Mouse (Mus musculus): ENCODE measurements at regions not wholly inside any gene's neighbourhood (a gene's known extent, or its start where the extent isn't known, plus 50 kb on each side); places are given as distances from the start of the nearest gene placed in this dataset.

- no peak for ATAC-seq (replicated peaks; ENCODE audit: low FRiP score)
- Histone ChIP-seq H3K9me3 (ENCODE audit: control insufficient read depth, low read length) (no peaks in the 10 kb centered on the region), H3K4me3 (ENCODE audit: low read depth, low read length) (no peak overlapping the region), H3K4me2 (no peak overlapping the region), H3K36me3 (ENCODE audit: control insufficient read depth, insufficient read depth, low read length) (no peaks in the 10 kb centered on the region), H3K27me3 (replicated peaks; ENCODE audit: control insufficient read depth, insufficient read depth, low read length) (no peaks in the 10 kb centered on the region), H3K27ac (ENCODE audit: low read depth, low read length) (no peak overlapping the region), H3K9ac (ENCODE audit: low read depth, low read length) (no peak overlapping the region), H3K4me1 (replicated peaks; ENCODE audit: control insufficient read depth, insufficient read depth, low read length) (no peaks in the 10 kb centered on the region)
- DNase-seq (ENCODE audit: low spot score) = no peak
- WGBS = 82% methylated on average over 5 of the region's 5 CpGs
Observed at GRCm38 (mm10) chr4:30933030-30933987, 1030.6 kb upstream of the Map3k7 start.

DNA sequence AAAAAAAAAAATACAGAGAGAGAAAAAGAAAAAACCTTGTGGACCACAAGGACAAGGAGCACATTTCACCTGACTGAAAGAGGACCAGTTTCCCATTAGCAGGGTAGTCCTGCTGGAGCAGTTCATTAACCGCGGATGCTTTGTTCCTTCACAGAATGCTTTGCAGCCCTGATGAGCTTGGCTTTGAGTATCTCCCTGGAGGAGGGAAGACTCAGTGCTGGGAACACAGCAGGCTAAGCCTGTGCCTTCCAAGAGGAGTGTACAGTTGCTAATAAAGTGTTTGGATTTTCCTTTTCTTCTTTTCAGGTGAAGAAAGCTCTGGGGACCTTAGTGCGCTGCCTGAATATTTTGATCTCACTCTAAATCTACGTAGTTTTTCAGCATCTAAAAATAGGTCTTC lies 980.3 kb upstream of the Map3k7 start:
- Histone ChIP-seq H3K36me3 (ENCODE audit: control insufficient read depth, insufficient read depth, low read length) (no peaks in the 10 kb centered on the region), H3K27me3 (replicated peaks; ENCODE audit: control insufficient read depth, insufficient read depth, low read length) (no peaks in the 10 kb centered on the region), H3K9me3 (ENCODE audit: control insufficient read depth, low read length) (no peaks in the 10 kb centered on the region), H3K4me2 (no peak overlapping the region), H3K4me3 (ENCODE audit: low read depth, low read length) (no peak overlapping the region), H3K27ac (ENCODE audit: low read depth, low read length) (no peak overlapping the region), H3K4me1 (replicated peaks; ENCODE audit: control insufficient read depth, insufficient read depth, low read length) (no peaks in the 10 kb centered on the region), H3K9ac (ENCODE audit: low read depth, low read length) (no peak overlapping the region)
- ATAC-seq (replicated peaks; ENCODE audit: low FRiP score) (no peak), DNase-seq (ENCODE audit: low spot score) (no peak)
- WGBS = 86% methylated on average over 4 of the region's 4 CpGs

DNA sequence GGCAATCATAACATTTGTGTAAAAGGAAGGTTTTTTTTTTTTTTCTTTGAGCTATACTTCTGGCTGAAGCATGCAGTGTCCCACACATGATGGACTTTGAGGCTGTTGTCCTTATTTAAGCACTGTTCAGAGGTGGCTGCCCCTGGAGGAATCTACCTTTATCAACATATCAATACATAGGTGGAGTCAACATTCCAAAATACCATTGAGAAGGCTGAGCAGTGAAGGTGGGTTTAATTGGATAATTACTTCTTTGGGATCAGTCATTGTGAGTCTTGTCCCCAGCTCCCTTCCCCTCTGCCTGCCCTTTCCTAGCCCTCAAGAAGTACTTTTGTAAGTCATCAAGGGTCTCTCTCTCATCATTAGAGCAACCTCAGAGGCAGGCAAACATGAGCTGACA lies 951.9 kb upstream of the Map3k7 start:
- Histone ChIP-seq H3K9ac (ENCODE audit: low read depth, low read length) (no peak overlapping the region), H3K4me2 (no peak overlapping the region), H3K9me3 (ENCODE audit: control insufficient read depth, low read length) (no peaks in the 10 kb centered on the region), H3K4me3 (ENCODE audit: low read depth, low read length) (no peak overlapping the region), H3K27ac (ENCODE audit: low read depth, low read length) (no peak overlapping the region), H3K36me3 (ENCODE audit: control insufficient read depth, insufficient read depth, low read length) (no peaks in the 10 kb centered on the region), H3K4me1 (replicated peaks; ENCODE audit: control insufficient read depth, insufficient read depth, low read length) (no peaks in the 10 kb centered on the region), H3K27me3 (replicated peaks; ENCODE audit: control insufficient read depth, insufficient read depth, low read length) (no peaks in the 10 kb centered on the region)
- ATAC-seq (replicated peaks; ENCODE audit: low FRiP score) (no peak), DNase-seq (ENCODE audit: low spot score) (no peak)

- H3K27ac ChIP-seq (ENCODE audit: low read depth, low read length) = no peak overlapping the region
- ATAC-seq (replicated peaks; ENCODE audit: low FRiP score) (no peak), DNase-seq (ENCODE audit: low spot score) (no peak)
- H3K27me3 ChIP-seq (replicated peaks; ENCODE audit: control insufficient read depth, insufficient read depth, low read length) = no peaks in the 10 kb centered on the region
- no peak overlapping the region for H3K9ac ChIP-seq (ENCODE audit: low read depth, low read length)
- no peak overlapping the region for H3K4me2 ChIP-seq
- H3K4me3 ChIP-seq (ENCODE audit: low read depth, low read length) = no peak overlapping the region
- 85% methylated on average over 6 of the region's 6 CpGs for WGBS
- H3K36me3 ChIP-seq (ENCODE audit: control insufficient read depth, insufficient read depth, low read length) = no peaks in the 10 kb centered on the region
- no peaks in the 10 kb centered on the region for H3K4me1 ChIP-seq (replicated peaks; ENCODE audit: control insufficient read depth, insufficient read depth, low read length)
- H3K9me3 ChIP-seq (ENCODE audit: control insufficient read depth, low read length) = no peaks in the 10 kb centered on the region
Observed at GRCm38 (mm10) chr4:31052077-31052677, 911.7 kb upstream of the Map3k7 start.

GRCm38 (mm10) chr4:31076236-31076635 lies 887.7 kb upstream of the Map3k7 start:
- H3K4me3 ChIP-seq (ENCODE audit: low read depth, low read length) = no peak overlapping the region
- no peaks in the 10 kb centered on the region for H3K36me3 ChIP-seq (ENCODE audit: control insufficient read depth, insufficient read depth, low read length)
- H3K9me3 ChIP-seq (ENCODE audit: control insufficient read depth, low read length) = no peaks in the 10 kb centered on the region
- no peak overlapping the region for H3K27ac ChIP-seq (ENCODE audit: low read depth, low read length)
- no peak overlapping the region for H3K4me2 ChIP-seq
- ATAC-seq (replicated peaks; ENCODE audit: low FRiP score) (no peak), DNase-seq (ENCODE audit: low spot score) (no peak)
- H3K9ac ChIP-seq (ENCODE audit: low read depth, low read length) = no peak overlapping the region
- no peaks in the 10 kb centered on the region for H3K4me1 ChIP-seq (replicated peaks; ENCODE audit: control insufficient read depth, insufficient read depth, low read length)
- WGBS = 80% methylated on average over 3 of the region's 3 CpGs
- no peaks in the 10 kb centered on the region for H3K27me3 ChIP-seq (replicated peaks; ENCODE audit: control insufficient read depth, insufficient read depth, low read length)

DNA sequence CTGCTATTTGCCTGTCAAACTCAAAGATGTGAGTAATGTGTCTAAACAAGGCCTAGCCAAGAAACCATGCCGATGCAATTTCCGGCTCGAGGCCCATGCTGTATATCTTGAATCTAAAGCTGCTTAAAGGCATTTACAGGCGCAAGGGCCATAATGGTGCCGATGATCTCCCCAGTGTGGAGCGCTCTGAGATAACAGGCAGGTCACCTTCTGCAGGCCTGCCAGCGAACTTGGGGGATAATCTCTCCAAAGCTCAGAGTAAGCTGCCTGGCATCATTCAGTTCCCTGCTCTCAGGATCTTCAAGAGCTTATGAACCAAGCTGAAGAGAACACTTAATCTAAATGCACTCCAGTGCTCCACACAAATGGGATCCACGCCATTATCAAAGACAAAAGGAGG lies 842.3 kb upstream of the Map3k7 start:
- Histone ChIP-seq H3K9ac (ENCODE audit: low read depth, low read length) (no peak overlapping the region), H3K4me3 (ENCODE audit: low read depth, low read length) (no peak overlapping the region), H3K4me1 (replicated peaks; ENCODE audit: control insufficient read depth, insufficient read depth, low read length) (no peaks in the 10 kb centered on the region), H3K4me2 (no peak overlapping the region), H3K27me3 (replicated peaks; ENCODE audit: control insufficient read depth, insufficient read depth, low read length) (no peaks in the 10 kb centered on the region), H3K36me3 (ENCODE audit: control insufficient read depth, insufficient read depth, low read length) (no peaks in the 10 kb centered on the region), H3K27ac (ENCODE audit: low read depth, low read length) (no peak overlapping the region), H3K9me3 (ENCODE audit: control insufficient read depth, low read length) (no peaks in the 10 kb centered on the region)
- DNase-seq (ENCODE audit: low spot score) = no peak
- WGBS = 72% methylated on average over 8 of the region's 8 CpGs
- no peak for ATAC-seq (replicated peaks; ENCODE audit: low FRiP score)

DNA sequence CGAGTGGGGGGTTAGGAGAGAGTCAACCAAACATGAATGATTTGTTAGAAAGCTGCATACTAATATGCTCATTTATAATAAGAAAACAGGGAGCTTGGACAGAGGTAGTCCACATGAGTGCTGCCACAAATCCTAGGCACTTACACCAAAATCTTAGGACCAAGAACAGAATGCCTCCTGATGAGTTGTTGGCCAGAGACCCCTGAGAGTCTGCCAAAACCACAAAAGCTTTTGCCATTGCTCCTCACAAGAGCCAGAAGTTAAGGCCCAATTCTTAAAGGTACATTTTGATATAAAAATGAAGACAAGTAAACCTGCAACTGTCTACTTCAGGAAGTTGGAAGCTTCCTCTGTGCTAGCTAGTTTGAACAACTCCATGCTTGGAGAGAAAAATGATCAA lies 820.7 kb upstream of the Map3k7 start:
- DNase-seq (ENCODE audit: low spot score) (no peak), ATAC-seq (replicated peaks; ENCODE audit: low FRiP score) (no peak)
- no peaks in the 10 kb centered on the region for H3K36me3 ChIP-seq (ENCODE audit: control insufficient read depth, insufficient read depth, low read length)
- no peaks in the 10 kb centered on the region for H3K4me1 ChIP-seq (replicated peaks; ENCODE audit: control insufficient read depth, insufficient read depth, low read length)
- H3K4me3 ChIP-seq (ENCODE audit: low read depth, low read length) = no peak overlapping the region
- H3K9ac ChIP-seq (ENCODE audit: low read depth, low read length) = no peak overlapping the region
- WGBS = 50% methylated on average over 1 of the region's 1 CpGs
- no peak overlapping the region for H3K27ac ChIP-seq (ENCODE audit: low read depth, low read length)
- H3K27me3 ChIP-seq (replicated peaks; ENCODE audit: control insufficient read depth, insufficient read depth, low read length) = no peaks in the 10 kb centered on the region
- no peaks in the 10 kb centered on the region for H3K9me3 ChIP-seq (ENCODE audit: control insufficient read depth, low read length)
- H3K4me2 ChIP-seq = no peak overlapping the region

DNA sequence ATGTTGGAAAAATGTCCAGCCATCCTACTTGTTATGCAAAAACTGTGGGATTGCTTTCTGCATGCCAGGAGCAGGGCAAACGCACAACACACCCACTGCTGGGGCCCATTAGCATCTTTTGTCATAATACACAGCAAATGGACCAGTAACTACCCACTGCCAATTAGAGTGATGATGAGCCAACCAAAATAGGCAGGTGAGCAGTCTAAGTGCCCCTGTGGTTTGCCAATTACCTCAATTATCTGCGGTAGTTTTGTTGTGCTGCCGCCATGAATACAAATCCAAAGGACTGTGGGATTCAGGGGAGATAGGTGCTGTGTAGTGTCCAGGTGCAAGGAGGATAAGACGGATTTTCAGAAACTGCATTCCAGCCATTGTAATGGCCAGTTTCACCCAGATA lies 796.5 kb upstream of the Map3k7 start:
- H3K4me3 ChIP-seq (ENCODE audit: low read depth, low read length) = no peak overlapping the region
- no peaks in the 10 kb centered on the region for H3K4me1 ChIP-seq (replicated peaks; ENCODE audit: control insufficient read depth, insufficient read depth, low read length)
- H3K4me2 ChIP-seq = no peak overlapping the region
- H3K36me3 ChIP-seq (ENCODE audit: control insufficient read depth, insufficient read depth, low read length) = no peaks in the 10 kb centered on the region
- H3K27me3 ChIP-seq (replicated peaks; ENCODE audit: control insufficient read depth, insufficient read depth, low read length) = no peaks in the 10 kb centered on the region
- H3K9me3 ChIP-seq (ENCODE audit: control insufficient read depth, low read length) = no peaks in the 10 kb centered on the region
- 80% methylated on average over 4 of the region's 4 CpGs for WGBS
- DNase-seq (ENCODE audit: low spot score) (no peak), ATAC-seq (replicated peaks; ENCODE audit: low FRiP score) (no peak)
- no peak overlapping the region for H3K9ac ChIP-seq (ENCODE audit: low read depth, low read length)
- no peak overlapping the region for H3K27ac ChIP-seq (ENCODE audit: low read depth, low read length)

- Histone ChIP-seq H3K27ac (ENCODE audit: low read depth, low read length) (no peak overlapping the region), H3K9me3 (ENCODE audit: control insufficient read depth, low read length) (no peaks in the 10 kb centered on the region), H3K9ac (ENCODE audit: low read depth, low read length) (no peak overlapping the region), H3K4me2 (no peak overlapping the region), H3K4me3 (ENCODE audit: low read depth, low read length) (no peak overlapping the region), H3K36me3 (ENCODE audit: control insufficient read depth, insufficient read depth, low read length) (no peaks in the 10 kb centered on the region), H3K4me1 (replicated peaks; ENCODE audit: control insufficient read depth, insufficient read depth, low read length) (no peaks in the 10 kb centered on the region), H3K27me3 (replicated peaks; ENCODE audit: control insufficient read depth, insufficient read depth, low read length) (no peaks in the 10 kb centered on the region)
- ATAC-seq (replicated peaks; ENCODE audit: low FRiP score) = no peak
- no peak for DNase-seq (ENCODE audit: low spot score)
- 69% methylated on average over 4 of the region's 4 CpGs for WGBS
Observed at GRCm38 (mm10) chr4:31168357-31168756, 795.5 kb upstream of the Map3k7 start.
